Mouse (Mus musculus) monocyte, adult 5-6 weeks (primary cell): ENCODE data around the gene Speer4c. TPM values are rescaled to one million over a fixed set of nuclear protein-coding genes. Genes with fewer than 3 reads are reported as not detected.
"Not testable (repeated sequence)": the region's sequence is repeated elsewhere in the genome, so short reads cannot be mapped to it uniquely, and the experiment has no call there.

Source experiments
- ATAC-seq: fragments of 153-309, 156-312 bp; replicated peaks from 2 replicates; pipeline ENCODE4 v1.8.0; 2017; ENCODE audit warnings: mild to moderate bottlenecking; ENCODE audit not compliant: low TSS enrichment, insufficient number of reproducible peaks, severe bottlenecking, poor library complexity, low FRiP score
- total RNA-seq: library from RNA; stranded (forward); fragments of 200-1000, 200-491, 200-594 nt; gene quantifications from 3 replicates; pipeline ENCODE4 v1.2.3, GENCODE M21; 2017

The Speer4c gene
- total RNA-seq = not detected in 3 replicates

DNA sequence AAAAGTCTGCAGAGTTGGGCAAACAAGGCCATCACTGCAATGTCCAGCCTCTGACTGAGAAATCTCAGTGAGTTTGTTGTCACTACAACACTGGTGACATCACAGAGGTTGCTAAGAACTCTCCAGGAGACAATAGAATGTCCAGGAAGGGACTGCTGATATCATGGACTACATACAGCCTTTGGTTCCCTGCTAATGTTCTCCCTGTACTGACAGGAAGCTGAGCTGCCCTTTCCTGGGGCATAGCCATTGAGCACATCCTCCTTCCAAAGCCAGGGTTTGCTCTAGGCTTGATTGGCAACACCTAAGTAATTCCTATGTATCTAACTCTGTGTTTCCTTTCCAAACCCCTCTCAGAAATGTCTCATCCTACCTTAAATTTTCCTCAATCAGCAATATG, at the start of gene Speer4c:
Gene Speer4c, minus strand, starts transcription at position 101 of the 400 bp plus-strand sequence.
- ATAC-seq = not testable (repeated sequence)

DNA sequence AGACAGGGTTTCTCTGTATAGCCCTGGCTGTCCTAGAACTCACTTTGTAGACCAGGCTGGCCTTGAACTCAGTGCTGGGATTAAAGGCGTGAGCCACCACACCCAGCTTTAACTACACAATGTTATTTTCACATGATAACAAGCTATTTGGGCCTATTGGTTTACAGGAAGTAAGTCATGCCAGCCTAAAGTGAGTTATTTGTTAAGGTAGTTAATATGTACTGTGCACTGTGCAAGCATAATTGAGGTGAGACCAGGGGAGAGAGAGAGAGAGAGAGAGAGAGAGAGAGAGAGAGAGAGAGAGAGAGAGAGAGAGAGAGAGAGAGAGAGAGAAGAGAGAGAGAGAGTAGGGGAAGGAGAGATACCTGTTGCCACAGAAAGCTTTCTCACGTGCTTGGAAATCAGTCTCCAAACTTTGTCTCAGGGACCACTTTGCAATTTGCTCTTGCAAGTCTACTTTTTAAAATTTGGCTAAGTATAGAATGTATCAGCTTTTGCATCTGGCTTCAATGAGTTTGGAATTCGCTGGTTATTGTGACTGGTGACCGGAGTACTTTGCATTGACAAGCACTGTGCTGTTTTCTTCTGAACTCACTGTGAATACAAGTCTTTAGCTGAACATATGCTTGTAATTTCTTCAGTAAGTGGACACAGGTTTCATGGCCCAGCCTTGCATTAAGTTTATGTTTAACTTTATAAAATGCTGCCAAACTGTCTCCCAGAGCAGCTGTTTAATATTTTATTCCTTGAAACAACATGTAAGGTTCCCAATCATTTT, 33.6 kb upstream of the Speer4c start:
- no peak for ATAC-seq

DNA sequence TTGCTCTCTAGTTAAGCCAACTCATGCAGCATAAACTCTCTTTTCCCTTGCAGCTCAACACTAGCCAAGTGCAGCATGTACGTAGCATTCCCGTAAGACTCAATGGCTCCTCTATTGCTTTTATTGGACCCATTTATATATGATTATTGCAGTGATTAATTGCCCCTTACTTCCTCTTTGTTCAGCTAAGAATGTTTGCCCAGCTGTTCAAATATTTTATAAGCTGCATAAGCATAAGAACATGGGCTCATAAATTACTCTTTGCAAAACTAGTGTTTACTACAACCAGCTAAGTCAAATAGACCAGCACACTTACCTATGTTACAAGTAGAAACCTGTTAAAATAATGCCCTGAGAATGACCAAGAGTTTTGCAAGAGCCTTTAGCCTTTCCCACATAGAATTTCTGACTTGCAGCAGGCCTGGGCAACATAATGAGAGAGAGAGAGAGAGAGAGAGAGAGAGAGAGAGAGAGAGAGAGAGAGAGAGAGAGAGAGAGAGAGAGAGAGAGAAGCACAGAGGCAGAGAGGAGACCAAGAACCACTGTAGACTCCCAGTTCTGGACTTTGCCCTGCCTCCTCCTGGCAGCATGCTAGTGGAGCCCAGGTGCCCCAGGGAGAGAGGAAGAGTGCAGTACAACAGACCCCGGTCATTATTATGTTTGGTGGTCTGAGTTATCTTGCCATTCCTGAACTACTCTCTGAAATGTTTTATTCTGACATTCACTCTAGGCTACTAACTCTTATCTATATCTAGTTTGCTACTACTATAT, 20.2 kb upstream of the Speer4c start:
- ATAC-seq = no peak

DNA sequence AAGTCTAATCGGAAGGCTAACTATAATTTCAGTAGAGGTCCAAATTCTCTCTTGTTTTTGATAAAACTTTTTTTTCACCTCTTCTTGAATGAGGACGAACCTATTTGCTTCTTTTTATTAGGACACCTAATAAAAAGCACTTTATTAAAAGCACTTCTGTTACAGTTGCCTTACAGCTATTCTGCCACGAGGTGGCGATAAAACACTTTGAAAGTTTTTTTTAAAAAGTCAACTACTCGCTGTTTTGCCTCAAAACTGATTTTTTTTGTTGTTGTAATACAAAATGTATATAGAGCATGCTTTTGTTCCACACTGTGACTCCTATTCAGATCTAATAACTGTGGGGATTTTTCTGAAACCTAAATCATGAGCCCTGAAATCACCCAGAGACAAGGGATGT, 11.2 kb downstream of the Speer4c start:
- ATAC-seq = not testable (repeated sequence)

DNA sequence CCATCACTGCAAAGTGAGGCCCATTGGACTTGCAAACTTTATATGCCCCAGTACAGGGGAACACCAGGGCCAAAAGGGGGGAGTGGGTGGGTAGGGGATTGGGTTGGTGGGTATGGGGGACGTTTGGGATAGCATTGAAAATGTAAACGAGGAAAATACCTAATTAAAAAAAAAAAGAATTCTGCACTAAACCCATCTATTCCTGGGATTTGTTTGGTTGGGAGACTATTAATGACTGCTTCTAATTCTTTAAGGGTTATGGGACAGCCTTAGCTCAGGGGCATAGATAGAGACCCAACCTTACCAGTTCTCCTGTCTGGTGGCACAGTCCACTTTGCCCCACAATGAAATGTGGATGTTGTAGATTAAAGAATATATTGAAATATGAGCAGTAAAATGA, 16.4 kb downstream of the Speer4c start:
- not testable (repeated sequence) for ATAC-seq

DNA sequence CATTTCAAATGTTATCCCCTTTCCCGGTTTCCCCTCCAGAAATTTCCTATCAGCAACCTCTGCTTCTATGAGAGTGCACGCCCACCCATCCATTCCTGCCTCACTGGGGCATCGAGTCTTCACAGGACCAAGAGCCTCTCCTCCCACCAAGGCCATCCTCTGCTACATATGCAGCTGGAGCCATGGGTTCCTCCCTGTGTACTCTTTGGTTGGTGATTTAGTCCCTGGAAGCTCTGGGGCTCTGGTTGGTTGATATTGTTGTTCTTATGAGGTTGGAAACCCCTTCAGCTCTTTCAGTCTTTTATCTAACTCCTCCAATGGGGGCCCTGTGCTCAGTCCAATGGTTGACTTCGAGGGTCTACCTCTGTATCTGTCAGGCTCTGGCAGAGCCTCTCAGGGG, 22.2 kb downstream of the Speer4c start:
- not testable (repeated sequence) for ATAC-seq

DNA sequence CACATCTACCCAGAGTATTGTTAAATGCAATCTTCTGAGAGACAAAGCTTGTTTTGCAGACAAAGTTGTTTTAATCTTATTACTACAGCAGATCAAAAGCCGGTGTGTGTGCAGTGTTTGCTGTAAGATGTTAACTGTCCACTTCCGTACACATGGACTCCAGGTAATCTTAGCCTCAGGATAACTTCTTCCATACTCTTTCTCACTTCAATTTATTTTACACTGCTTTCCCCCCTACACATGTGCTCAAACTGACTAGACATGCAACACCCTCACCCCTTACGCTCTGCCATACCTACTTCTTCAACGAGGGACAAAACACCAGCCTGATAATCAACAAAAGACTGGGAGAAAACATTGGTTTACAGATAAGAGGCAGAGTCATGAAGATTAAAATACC, 23.2 kb downstream of the Speer4c start:
- ATAC-seq = not testable (repeated sequence)

DNA sequence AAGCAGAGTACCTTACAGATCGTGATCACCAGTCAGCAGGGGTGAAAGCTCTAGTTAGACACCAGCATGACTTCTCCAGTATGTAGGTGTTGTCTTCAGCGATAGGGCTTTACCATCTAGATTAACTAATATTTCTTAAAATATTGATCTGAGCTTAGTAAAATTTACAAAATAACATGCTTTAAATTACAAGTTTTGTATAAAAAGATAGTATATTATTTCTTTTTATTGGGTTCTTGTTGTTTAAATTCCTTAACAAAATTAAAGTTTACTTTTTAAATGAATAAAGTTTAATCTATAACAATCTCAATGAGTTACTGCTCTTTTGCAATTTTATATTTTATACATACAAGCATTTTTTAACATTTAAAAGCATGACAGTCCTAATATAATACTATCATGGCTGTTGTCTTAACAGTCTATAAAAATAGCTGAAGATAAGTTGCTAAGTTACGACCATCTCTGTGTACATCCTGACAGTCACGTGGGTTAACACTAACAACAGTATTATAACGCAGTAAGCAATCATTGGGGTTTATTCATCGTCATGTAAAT, 24.3 kb downstream of the Speer4c start:
- ATAC-seq = not testable (repeated sequence)

DNA sequence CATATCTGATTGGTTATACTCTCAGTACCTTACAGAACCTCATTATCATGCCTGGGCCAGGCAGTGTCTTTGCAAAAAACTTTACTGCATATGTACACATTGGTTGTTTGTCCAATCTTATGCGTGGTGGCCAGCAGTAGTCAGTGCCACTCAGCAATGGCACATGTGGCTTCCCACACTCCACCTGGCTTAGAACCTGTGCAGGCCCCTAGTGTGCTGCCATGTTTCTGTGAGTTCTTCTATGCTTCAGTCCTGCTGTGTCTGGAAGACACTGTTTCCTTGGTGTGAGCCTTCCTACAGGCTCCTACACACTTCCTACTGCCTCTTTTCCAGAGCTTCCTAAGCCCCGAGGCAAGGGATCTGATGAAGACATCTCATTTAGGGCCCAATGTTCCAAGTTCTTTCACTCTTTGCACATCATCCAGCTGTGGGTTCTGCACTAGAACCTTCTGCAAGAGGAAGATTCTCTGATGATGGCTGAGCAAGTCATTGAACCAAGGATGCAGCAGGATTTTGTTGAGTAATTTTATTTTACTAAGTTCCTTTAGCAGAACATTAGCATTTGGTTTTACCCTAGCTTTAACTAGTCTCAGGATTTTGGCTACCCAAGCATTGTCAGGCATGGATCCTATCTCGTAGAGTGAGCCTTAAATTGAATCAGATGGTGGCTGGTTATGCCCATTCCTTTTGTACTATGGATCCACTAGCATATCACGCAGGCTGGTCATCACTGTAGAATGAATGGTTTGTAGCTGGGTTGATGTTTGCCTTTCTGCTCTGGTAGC, 25.0 kb downstream of the Speer4c start:
- not testable (repeated sequence) for ATAC-seq

DNA sequence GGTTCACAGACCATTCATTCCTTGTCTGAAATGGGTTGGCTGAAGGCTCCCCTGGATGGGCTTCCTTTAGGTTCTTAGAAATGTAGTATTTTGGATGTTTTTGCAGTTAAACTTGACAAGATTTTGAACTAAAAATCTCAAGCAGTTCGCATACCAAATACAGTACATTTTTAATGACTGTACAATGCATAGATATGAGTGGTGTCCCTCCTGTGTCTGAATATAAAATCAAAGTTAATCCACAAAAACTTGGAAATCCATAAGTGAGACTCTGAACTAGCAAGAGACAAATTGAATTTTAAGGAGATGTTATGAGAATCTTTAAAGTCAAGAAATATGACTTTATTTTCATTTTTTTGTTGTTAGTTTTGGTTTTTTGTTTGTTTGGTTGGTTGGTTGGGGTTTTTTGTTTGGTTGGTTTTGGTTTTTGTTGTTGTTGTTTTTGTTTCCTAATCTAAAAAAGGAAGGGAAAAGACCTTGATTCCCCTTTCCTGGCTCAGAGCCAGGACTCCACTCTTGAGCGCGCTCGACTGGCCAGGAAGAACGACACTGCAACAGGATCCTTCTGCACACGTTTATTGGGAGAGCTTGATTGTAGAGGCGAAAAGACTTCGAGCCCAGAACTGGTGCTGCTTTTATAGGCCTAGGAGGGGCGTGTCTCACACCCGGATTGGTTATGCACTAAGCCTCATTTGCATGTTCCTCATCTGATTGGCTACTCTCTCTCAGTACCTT, 32.6 kb downstream of the Speer4c start:
- not testable (repeated sequence) for ATAC-seq

DNA sequence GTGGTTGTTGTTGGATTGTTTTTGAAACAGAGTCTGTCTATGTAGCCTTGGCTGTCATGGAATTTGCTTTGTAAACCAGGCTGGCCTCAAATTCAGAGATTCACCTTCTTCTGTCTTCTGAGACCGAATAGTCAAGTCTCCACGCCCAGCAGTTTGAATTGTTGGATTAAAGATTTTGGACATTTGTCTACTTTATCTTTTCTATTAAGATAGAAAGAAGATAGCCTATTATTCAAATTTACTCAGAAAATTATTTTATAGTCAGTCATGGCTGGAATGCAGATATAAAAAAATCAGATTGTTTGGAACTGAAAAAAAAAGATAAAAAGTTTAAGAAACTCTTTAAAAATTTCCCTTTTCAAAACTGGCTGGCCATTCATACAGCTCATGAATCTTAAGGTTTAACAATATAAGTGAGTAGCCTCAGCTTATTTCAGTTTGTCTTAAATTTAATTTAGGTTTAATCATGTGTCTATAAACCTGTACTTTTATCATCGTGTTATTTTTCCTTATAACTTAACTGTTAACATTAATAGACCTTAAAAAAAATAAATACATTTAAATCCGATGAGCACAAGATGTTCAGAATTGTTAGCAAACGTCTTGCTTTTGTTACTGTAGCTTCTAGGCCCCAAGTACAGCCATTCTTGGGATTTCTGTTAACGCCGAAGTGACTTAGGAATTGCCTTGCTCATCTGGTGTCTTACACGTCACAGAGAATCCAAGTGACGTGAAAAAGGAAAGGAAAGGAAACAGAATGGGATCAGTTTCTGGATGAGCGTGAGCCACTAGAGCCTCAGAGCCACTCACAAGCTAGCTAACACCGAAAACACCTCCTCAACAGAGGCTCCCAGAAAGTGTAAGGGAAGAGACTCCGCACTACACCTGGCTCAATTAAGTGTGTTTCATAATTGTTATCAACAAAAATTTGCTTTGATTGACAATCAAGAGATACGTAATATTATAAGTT, 33.8 kb downstream of the Speer4c start:
- 0 out of 2 replicates have a peak, but pooled peaks have one; percentile 35 for ATAC-seq

DNA sequence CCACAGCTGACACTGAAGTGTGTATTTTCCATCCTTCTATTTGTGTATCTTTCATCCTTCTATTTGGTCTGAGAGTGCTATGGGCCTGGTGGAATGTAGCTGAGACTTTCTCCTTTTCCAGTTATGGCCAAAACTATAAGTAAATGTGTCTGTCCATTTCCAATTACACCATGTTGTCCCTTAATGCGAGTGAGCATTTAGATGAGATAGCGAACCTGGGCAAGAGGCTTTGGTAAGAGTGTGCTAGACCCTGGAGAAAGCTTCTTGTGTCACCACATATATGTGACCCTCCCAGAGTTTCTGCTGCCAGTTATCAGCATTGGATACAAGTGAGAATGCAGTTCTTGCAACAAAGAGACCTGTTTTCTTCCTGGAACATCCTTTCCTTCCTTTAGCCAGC, 35.2 kb downstream of the Speer4c start:
- not testable (repeated sequence) for ATAC-seq

DNA sequence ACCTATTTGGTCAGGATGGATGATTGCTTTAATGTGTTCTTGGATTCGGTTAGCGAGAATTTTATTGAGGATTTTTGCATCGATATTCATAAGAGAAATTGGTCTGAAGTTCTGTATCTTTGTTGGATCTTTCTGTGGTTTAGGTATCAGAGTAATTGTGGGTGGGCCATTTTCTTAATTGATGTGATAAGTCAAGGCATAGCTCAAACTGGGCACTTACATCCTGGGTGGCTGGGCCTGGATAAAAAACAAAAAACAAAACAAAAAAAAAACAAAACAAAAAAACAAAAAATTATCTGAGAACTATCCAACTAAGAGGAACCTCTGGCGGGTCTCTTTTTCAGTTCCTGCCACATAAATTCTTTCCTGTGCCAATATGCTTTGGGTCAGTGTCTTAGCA, 36.3 kb downstream of the Speer4c start:
- not testable (repeated sequence) for ATAC-seq

DNA sequence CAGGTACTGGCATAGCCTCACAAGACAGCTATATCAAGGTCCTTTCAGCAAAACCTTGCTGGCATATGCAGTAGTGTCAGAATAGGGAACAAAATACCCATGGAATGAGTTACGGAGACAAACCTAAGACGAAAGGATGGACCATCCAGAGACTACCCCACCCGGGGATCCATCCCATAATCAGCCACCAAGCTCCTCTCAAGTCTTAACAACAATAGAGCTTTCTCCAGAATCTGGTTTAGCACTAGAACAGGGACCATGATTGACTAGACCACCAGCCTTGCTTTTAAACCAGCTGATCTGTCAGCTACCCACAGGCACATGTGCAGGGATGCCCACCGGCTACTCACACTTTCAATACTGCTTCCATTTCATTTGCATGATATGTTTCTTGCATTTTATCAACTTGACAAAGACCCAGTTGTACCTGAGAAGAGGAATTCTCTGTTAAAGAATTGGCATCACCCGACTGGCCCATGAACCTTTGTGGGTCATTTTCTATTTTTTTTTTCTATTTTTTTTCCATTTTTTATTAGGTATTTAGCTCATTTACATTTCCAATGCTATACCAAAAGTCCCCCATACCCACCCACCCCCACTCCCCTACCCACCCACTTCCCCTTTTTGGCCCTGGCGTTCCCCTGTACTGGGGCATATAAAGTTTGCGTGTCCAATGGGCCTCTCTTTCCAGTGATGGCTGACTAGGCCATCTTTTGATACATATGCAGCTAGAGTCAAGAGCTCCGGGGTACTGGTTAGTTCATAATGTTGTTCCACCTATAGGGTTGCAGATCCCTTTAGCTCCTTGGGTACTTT, 39.4 kb downstream of the Speer4c start:
- ATAC-seq = not testable (repeated sequence)

DNA sequence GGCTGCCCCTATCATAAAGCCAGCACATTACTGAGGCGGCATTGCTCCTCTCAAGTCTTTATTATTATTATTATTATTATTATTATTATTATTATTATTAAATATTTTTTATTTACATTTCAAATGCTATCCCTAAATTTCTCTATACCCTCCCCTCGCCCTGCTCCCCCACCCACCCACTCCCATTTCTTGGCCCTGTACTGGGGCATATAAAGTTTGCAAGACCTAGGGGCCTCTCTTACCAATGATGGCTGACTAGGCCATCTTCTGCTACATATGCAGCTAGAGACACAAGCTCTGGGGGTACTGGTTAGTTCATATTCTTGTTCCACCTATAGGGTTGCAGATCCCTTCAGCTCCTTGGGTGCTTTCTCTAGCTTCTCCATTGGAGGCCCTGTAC, 40.1 kb downstream of the Speer4c start:
- not testable (repeated sequence) for ATAC-seq

DNA sequence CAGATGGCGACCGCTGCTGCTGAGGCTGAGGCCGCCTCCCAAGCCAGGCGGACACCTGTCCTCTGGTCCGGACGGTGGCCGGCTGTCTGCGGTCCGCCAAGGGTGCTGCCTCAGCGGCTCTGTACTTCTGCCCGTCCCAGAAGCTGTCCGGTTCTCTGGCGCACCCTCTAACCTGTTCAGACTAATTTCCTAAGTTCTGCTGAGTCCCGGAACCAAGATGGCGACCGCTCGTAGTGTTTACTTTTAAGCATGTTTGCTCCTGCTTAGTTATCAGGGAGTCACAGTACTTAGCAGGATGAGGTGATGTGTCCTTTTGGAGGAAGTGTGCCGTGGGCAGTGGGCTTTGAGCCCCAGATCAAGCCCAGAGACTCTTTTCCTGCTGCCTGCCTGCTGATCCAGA, 43.3 kb downstream of the Speer4c start:
- not testable (repeated sequence) for ATAC-seq
